Mouse (Mus musculus) B cell, adult 67 days (primary cell): ENCODE data around the gene 9130409I23Rik. TPM values are rescaled to one million over a fixed set of nuclear protein-coding genes. Genes with fewer than 3 reads are reported as not detected.

Experiments
- total RNA-seq, 2 experiments: library from RNA; stranded (reverse); gene quantifications; 4 replicates each; pipeline ENCODE4 v1.2.4; 2023

Gene 9130409I23Rik
- total RNA-seq: not detected

DNA sequence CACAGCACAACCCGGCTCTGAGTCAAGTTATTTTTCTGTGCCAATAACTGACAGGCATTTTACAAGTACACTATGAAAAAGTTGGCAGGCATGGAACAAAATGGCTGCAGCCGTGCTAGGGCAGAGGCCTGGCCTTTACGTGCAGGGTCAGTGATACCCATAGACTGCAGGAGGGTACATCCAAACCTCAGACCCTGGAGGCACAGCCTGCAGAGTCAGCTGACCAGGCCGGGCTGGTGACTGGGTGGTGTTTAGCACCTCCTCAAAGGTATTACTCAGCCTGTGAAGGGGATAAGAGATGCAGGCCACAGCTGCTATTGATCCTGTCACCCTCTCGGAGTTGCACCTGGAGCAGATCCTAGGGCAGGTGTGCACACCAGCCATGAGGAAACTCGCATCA, at the start of gene 9130409I23Rik:
9130409I23Rik (plus strand) TSS at position 301 of the 400 bp plus-strand sequence.

DNA sequence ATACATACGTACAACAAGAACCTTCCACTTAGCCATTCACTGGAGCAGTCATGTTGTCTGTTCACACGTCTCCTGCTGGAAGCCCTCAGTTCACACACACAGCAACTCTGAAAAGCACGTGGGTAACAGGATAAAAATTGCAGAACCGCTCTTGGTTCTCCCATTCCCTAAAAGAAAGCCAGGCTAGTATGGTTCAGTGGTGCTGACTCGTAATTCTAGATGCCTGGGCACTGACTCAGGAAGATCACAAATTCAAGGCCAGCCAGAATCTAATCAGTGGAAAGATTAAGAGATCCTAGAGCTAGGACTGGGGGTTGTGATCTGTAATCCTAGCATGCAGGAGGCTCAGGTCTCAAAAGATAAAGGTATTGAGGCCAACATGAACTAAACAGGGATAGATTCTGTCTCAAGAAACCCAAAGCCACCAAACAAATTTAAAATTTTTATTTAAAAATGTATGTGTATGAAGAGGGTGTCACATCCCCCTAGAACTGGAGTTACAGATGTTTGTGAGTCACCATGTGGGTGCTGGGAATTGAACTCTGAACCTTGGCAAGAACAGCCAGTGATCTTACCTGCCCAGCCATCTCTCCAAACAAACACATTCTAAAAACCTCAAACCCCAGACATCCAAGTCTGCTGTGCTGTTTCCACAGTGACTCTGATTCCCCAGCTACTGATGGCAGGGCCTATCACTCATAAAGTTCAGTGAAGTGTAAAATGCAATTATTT, 30.1 kb upstream of the 9130409I23Rik start, which contains the start of gene Ephx1:
Ephx1 (minus strand) TSS at position 149 of the 732 bp plus-strand sequence.

Other genes starting within 250 kb of the 9130409I23Rik start
- gene H3f3a, start 237.3 kb upstream of the 9130409I23Rik start, total RNA-seq: 1,000 to 10,000 TPM; 1,921 to 2,078 TPM
- gene Sde2, start 200.1 kb upstream of the 9130409I23Rik start, total RNA-seq: 10 to 100 TPM; 60.2 to 63.7 TPM
- not detected for gene Lefty2, start 158.1 kb upstream of the 9130409I23Rik start, total RNA-seq
- 10 to 100 TPM; 19.4 to 20.7 TPM for gene Pycr2, start 146.9 kb upstream of the 9130409I23Rik start, total RNA-seq
- gene Lefty1, start 116.2 kb upstream of the 9130409I23Rik start, total RNA-seq: not detected
- 10 to 100 TPM; 25.7 to 30.6 TPM for gene Tmem63a, start 108.9 kb upstream of the 9130409I23Rik start, total RNA-seq
- 10 to 100 TPM; 94.8 to 96.5 TPM for gene Ephx1, start 30.3 kb upstream of the 9130409I23Rik start, total RNA-seq
- gene Nvl, start 93.0 kb downstream of the 9130409I23Rik start, total RNA-seq: 10 to 100 TPM; 30.5 to 35.8 TPM
- 10 to 100 TPM; 22.7 to 28.5 TPM for gene Cnih4, start 93.5 kb downstream of the 9130409I23Rik start, total RNA-seq
- 100 to 1,000 TPM; 266 to 288 TPM for gene Wdr26, start 160.8 kb downstream of the 9130409I23Rik start, total RNA-seq